Mouse (Mus musculus): Measurements from ENCODE around the gene Cblc.

Gene Cblc

DNA sequence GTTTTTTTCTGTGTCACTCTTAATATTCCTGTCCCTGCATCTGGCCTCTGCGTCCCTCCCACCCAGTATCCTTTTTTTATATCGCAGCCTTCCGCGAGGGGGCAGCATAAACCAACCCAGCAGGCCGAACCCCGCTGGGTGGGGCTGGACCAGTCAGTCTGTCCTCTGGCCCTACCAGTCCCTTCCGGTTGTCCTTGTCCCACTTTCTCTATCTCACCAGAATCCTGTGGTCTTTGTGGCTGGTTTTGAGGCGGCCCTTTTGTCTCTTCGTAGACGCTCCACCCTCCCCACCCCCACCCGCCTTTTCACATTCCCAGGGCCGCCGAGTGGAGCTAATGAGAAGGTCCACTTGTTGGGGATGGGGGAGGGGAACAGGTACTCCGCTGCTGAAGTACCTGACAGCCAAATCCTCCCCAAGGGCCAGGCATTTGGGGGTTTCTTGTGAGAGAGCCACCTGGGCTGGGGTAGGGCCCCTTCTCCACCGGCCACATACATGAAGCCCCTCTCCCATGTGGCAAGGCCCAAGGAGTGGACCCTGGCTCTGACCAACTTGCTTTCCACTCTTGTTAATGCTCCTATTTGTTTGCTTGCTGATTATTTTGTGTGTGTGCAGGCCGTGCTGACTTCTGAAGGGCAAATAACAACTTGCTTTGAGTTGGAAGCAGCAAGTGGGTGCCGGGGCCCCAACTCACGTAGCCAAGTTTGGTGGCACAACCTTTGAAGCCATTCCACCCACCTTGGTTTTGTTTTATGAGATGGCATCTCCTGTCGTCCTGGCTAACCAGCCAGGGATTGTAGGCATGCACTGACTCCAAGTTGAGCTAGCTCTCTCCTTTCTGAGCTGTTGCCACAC is 46.2 kb downstream of the Cblc start, which contains the start of gene Nectin2:
Gene Nectin2, minus strand, starts transcription at position 267 of the 853 bp plus-strand sequence.
- peak; percentile 94 for DNase-seq (ENCODE audit: low read depth)

GRCm38 (mm10) chr7:19749389-19750216 is 47.0 kb downstream of the Cblc start:
- peak; percentile 99 for DNase-seq (ENCODE audit: low read depth)

DNA sequence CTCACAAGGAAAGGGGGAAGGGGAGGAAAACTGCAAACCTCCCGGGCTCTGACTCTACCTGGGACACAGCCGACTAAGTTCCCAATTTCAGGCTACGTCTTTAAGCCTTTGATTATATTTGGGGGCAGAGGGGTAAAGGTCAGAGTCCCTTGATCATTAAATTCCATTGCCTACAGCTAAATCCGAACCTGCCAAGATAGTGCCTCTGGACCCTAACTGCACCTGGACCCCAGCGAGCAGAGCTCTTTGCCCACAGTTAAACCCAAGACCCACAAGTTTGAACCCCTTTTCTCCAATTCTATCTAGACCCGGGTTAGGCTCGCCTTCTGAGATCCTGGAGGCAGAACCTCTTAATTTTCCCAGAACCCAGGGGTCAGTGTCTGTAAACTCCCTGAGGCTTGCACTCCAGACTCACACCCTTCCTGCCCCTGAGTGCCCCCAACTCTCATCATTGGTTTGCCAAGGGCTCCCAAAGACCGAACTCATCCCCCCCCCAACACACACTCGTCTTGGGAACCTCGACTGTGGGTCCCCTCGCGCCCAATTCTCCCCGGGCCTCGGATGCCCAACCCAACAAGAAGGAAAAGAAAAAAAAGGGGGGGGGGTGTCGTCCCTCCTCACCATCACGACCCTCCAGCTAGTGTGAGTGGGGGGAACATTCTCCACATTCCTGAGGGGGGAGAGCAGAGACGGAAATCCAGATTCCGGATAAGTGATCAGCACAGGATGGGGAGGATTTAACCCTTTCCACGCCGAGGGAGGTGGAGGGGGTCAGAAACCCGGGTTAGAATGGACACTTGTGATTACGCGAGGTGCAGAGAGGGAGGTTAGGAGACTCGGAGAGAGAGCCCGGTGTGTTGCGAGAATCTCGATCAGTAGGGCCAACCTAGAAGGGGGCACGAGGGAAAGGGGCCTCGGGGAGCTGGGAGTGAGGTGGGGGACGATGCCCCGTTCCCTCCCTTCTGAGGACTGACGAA is 48.1 kb downstream of the Cblc start:
- peak; percentile 48 for DNase-seq (ENCODE audit: low read depth)

DNA sequence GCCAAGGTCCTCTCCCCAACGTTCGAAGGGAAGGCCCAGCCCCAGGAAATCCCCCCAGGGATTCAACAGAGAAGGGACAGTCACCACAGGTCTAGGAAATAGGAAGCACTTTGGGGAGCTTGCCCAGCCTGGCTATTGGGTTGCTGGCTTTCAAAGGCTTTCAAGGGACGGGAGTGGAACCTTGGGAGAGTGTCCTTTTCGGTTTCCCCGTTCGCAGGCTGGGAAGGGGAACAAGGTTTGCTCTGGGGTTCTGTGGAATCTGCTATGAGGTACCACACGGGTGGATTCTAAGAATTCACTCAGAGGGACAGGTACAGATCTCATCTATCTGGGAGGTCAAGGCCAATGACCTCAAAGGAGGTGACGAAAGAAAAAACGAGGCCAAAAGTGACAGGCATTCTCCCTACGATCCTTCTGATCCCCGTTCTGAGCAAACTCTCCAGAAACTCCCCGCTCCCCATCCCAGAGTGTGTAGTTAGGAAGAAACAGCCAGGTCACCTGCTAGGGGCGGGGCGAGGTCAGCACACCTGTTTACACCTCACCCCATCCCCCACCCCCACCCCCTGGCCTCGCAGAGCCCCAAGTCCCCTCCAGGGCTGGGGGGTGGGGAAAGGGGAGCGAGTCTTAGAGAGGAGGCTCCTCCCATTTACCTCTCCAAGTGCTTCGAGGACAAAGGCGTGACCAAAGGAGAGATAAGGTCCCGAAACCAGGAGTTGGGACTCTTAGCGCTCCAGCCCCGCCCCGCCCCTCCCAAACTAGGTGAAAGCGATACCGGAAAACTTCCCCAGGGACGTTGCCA is 49.0 kb downstream of the Cblc start:
- DNase-seq (ENCODE audit: low read depth): peak; percentile 40

- DNase-seq (ENCODE audit: low read depth): peak; percentile 70
Measured at GRCm38 (mm10) chr7:19746426-19747201, 50.0 kb downstream of the Cblc start.

DNA sequence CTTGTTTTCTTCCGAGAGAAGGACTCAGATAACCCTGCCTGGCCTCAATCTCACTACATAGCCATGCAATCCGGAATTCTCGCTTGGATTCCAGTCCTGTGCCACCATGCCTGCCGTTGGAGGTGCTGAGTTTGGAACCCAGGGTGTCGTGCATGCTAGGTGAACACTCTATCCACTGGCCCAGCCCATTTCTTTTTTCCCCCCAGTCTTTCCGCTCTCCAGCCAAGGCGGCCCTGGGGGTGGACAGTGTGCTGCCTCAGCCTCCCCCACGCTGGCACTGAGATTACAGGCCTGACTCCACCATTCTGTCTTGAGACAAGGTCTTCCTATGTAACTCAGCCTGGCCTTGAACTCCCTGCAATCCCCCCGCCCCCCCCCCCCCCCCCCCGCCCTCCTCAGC is 50.6 kb downstream of the Cblc start:
- DNase-seq (ENCODE audit: low read depth): no peak

DNA sequence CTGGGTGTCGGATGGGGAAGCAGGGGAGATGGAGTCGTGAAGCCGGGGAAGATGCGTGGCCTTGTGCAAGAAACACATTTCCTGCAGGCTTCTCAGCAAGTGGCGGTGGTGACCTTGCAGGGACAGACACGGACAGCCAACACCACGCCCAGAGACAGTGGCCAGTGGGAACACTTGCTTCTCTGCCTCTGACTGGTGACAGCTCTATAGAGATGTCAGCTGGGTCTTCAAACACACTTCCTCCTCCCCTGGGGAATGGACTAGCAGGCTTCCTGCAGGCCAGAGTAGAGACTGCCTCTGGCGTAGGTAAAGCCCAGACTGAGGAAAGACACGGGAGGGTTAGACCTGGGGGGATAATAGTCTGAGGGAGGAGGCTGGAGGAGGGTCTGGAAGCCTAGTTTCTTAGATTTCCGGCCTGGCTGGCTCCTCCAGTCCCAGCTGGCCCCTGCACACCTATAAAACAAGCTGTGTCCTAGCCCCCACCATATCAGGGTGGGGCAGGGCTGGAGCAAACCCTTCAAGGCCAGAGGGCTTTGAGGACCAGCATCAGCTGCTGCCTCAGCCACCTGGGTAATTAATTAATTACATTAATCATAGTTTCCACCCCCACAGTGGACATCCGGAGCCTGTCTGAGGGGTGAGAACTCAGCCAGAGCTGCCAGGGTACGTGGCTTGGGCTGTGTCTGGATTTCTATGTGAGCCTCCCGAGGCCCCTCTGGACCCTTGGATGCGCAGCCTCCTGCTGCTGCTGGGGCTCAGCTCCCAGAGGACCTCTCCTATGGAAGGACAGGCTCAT is 51.8 kb downstream of the Cblc start:
- no peak for DNase-seq (ENCODE audit: low read depth)

- DNase-seq (ENCODE audit: low read depth): no peak
Measured at GRCm38 (mm10) chr7:19743791-19744190, 52.8 kb downstream of the Cblc start.

GRCm38 (mm10) chr7:19742468-19742867 is 54.1 kb downstream of the Cblc start:
- DNase-seq (ENCODE audit: low read depth): no peak

- DNase-seq (ENCODE audit: low read depth): no peak
Measured at GRCm38 (mm10) chr7:19741329-19742031, 55.1 kb downstream of the Cblc start.

- DNase-seq (ENCODE audit: low read depth): peak; percentile 24
Measured at GRCm38 (mm10) chr7:19740269-19740668, 56.3 kb downstream of the Cblc start.

DNA sequence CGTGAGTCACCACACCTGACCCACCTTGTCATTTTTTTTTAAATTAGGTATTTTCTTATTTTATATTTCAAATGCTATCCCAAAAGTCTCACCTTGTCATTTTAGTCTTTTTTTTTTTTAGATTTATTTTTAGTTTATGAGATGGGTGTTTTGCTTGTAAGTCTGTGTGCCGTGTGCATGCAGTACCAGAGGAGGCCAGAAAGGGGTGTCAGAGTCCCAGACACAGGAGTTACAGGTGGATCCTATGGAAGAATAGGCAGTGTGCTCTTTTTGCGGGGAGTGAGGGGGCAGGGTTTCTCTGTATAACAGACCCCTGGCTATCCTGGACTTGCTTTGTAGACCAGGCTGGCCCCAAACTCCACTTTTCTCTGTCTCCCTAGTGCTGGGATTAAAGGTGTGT is 57.8 kb downstream of the Cblc start:
- no peak for DNase-seq (ENCODE audit: low read depth)

GRCm38 (mm10) chr7:19736389-19737057 is 60.1 kb downstream of the Cblc start:
- no peak for DNase-seq (ENCODE audit: low read depth)

- no peak for DNase-seq (ENCODE audit: low read depth)
Measured at GRCm38 (mm10) chr7:19734178-19734666, 62.4 kb downstream of the Cblc start.
